Mouse (Mus musculus) erythroid progenitor cell, adult 5-6 weeks (primary cell): ENCODE measurements around the gene Tsga10. TPM values are rescaled to one million over a fixed set of nuclear protein-coding genes. Genes with fewer than 3 reads are reported as not detected.
"Not testable (repeated sequence)": the region's sequence is repeated elsewhere in the genome, so short reads cannot be mapped to it uniquely, and the experiment has no call there.

Experiments used
- ATAC-seq: replicated peaks from 2 replicates; pipeline ENCODE4 v1.8.0; 2016; ENCODE audit warnings: moderate number of reproducible peaks, mild to moderate bottlenecking, moderate TSS enrichment, inconsistent platforms; ENCODE audit not compliant: poor library complexity, low FRiP score, severe bottlenecking
- total RNA-seq, 2 experiments: library from RNA; stranded (forward) in 1 of 2; stranded (reverse) in 1 of 2; fragments of 150-400 nt in 1 of 2; fragments of 186-747, 209-891 nt in 1 of 2; gene quantifications; 2 replicates each; pipeline versions ENCODE4 v1.2.3 to v1.2.4; 2015 to 2017; ENCODE audit warnings: low replicate concordance in 2 of 2

Gene Tsga10
- total RNA-seq, 2 experiments from 2014 or later, result 1.8 to 5.4 TPM

- ATAC-seq, result no peak
These were observed 621 bp downstream of the Tsga10 start for GRCm38 (mm10) chr1:37865401-37866215.

DNA sequence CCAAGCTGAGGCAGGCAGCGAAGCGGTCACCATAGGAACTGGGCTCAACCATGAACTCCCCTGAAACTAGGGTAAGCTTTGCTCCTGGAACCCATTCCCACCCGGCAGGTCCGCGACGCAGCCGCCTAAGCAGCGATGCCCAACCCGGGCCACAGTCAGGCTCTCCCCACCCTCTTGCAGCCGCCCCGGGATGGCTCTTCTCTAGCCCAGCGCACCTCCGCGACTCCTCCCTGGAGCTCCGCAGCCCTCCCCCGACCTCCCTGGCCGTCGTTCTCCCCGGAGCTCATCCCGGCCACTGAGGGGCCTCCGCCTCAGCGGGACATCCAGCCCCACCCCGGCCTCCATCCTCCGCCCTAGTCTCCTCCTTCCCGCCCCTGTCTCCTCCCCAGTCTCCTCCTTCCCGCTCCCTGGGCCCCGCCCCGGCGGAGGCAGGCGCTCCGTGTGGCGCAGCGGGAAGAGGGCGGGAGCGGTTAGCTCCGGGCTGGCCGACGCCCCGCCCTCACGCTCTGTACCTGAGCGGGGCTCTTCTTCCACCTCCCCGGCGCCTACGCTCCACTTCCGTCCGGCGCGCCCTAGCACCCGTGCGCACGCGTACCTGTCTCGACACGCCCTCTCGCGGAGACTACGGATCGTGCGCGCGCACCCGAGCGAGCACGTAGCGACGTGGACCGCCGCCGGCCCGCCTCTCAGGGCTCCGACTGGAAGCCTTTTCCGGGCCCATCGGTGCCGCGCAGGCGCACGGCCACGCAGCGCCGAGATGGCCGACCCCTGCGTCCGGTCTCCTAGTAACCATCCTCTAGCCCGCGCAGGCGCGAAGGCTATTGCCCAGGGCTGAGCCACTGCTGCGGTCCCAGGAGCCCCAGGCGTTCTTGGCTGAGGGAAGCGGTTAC, 1.5 kb downstream of the Tsga10 start:
- peak; percentile 87 for ATAC-seq

- ATAC-seq, result no peak
These were observed 15.5 kb downstream of the Tsga10 start for GRCm38 (mm10) chr1:37850696-37851095.

- ATAC-seq, result no peak
These were observed 19.4 kb downstream of the Tsga10 start for GRCm38 (mm10) chr1:37846878-37847277.

- ATAC-seq, result no peak
These were observed 34.5 kb downstream of the Tsga10 start for GRCm38 (mm10) chr1:37831681-37832080.

DNA sequence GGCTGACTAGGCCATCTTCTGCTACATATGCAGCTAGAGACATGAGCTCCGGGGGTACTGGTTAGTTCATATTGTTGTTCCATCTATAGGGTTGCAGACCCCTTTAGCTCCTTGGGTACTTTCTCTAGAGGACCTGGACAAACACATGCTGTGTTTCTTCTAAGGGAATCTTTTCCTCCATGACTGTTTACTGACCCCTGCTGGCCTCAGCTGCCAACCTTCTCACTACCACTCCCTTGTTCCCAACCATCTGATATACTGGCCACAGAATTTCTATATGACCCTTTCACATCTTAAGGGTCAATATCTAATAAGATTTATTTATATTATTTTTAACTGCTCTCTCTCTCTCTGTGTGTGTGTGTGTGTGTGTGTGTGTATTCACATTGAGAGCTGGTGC, 63.9 kb downstream of the Tsga10 start:
- not testable (repeated sequence) for ATAC-seq

- ATAC-seq, result no peak
These were observed 65.9 kb downstream of the Tsga10 start for GRCm38 (mm10) chr1:37800298-37800697.

DNA sequence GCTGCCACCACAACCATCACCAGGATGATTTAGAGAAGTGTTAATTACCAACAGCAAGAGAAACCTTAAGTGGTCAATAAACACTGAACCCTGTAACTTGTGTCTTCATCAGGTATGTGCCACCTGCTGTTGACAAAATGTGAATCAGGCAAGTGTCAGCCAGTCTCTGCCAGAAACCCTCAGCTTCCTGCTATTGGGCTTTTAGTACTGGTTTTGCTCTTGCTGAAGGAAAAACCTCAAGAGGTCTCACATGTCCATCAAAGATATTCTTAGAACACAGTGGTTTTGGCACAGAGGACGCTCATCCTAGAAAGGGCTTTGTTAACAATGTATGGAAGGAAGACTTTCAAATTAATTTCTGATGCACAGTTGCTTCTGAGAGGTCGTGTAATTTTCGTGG, 66.7 kb downstream of the Tsga10 start:
- ATAC-seq, result no peak

DNA sequence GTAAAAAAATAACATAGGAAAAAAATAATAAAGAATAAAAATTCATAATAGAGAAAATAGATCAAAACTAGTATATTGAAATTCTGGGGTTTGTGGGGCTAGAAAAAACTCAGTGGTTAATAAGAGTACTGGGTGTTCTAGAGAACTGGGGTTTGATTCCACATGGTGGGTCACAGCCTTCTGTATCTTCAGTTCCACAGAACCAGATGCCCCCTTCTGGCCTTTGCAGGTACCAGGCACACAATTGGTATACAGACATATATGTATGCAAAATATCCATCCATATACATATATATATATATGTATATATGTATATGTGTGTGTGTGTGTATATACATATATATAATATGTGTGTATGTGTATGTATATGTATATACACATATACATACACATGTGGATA, 106.8 kb downstream of the Tsga10 start:
- ATAC-seq, result no peak

GRCm38 (mm10) chr1:37744650-37745259, 121.5 kb downstream of the Tsga10 start:
- ATAC-seq, result no peak

- no peak for ATAC-seq
These were observed 123.5 kb downstream of the Tsga10 start for GRCm38 (mm10) chr1:37742602-37743270.

GRCm38 (mm10) chr1:37742126-37742525, 124.1 kb downstream of the Tsga10 start:
- no peak for ATAC-seq

DNA sequence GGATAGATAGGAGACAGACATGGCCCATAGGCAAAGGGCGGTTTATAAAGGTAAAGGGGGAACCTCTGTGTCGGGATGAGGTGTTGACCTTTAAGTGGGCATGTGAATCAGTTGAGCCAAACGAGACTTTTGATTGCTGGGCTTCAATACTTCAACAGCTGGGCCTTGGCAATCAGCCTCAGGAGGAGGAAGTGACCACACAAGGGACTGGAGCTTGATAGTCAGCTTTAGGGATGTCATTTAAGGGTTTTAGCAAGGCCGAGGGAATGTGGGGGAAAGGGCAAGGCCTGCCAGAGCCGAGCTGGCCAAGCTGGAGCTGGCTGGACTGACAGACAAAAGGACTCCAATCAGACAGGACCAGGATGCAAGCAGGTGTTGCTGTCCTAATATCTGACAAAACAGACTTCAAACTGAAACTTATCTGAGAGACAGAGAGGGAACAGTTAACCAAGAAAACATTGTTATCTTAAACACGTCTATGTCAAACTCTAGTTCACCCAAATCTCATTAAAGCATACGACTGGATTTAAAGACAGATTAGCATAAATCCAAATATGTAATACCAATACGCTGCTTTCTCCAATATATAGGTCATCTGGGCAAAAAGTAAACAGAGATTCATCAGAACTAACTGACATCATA, 125.9 kb downstream of the Tsga10 start:
- ATAC-seq, result no peak

- ATAC-seq, result no peak
These were observed 127.3 kb downstream of the Tsga10 start for GRCm38 (mm10) chr1:37738895-37739294.

GRCm38 (mm10) chr1:37737045-37737444, 129.2 kb downstream of the Tsga10 start:
- no peak for ATAC-seq

- no peak for ATAC-seq
These were observed 130.3 kb downstream of the Tsga10 start for GRCm38 (mm10) chr1:37735932-37736331.

DNA sequence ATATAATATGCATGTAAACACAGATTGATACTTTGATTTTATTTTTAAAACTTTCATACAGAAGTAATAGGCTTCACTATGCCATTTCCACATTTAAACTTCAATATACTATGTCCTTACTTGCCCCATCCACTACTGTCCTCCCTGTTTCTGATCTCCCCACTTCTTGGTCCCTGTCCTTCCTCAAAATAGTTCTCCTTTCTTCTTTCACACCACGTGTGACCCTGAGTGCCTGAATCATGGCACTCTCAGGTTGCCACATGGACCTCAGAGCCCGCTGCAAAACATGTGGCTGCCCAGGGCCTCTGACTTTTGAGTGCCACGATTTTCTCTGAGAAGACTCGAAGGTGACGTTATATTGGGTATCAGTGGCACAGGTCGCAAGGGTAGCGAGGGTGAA, 131.4 kb downstream of the Tsga10 start:
- ATAC-seq, result no peak

DNA sequence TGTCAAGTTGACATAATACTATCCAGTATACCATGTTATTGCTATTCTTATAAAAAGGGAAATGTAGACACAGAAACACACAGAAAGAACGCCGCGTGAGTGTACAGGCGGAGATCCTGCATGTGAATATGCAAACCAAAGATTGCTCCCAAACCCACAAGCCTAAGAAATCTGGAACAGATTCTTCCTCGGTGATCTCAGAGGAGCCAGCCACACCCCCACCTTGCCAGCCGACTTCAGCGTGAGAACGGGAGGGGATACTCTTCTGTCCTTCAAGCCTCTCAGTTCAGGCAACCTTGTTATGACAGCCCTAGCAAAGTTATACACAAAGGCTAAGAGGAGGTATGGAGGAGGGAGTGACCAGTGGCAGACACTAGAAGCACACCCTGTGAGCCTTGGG, 136.9 kb downstream of the Tsga10 start:
- ATAC-seq, result no peak

DNA sequence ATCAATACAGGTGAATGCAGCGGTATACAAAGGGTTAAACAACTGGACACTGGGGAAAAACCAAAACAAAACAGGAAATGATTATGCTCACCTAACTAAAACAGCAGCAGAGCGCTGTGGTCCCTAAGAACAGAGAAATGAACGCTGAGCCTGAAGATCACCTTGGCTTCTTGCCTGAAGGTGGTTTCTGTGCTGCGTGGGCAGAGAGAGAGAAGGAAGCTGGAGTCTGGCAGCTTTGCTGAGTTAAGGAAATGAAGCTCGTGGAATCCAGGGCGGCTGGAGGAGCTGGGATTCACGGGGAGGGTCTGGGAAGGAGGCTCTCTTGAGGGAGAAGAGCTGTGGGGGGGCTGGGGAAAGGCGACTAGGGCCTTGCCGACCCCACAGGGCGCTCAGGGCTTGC, 138.2 kb downstream of the Tsga10 start:
- ATAC-seq, result no peak

DNA sequence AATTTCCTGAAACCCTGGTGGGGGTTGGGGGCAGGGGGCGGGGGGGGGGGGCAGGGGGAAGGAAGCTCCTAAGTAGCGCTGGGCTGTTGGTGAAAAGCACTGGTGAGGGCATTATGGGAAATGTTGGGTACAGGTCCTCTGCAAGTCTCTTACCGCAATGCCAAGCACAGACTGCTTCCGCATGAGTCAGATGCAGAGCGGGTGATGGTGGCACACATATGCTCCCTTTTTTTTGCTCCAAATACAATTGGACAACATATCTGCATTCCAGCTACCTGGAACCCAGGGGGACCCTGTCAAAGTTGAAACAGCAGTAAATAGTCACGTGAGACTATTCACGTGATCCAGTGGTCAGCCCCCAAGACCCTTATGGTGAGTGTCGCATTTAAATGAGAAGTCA, 139.0 kb downstream of the Tsga10 start:
- ATAC-seq, result no peak
